Mouse (Mus musculus) limb, embryonic 11.5 days (tissue): ENCODE measurements at regions not wholly inside any gene's neighbourhood (a gene's known extent, or its start where the extent isn't known, plus 50 kb on each side); places are given as distances from the start of the nearest gene placed in this dataset.

Experiments
- ATAC-seq: fragments of 200-750 bp; cut with Nextera tagmentation; 2 replicates; pipeline ENCODE4 v1.8.0; 2017; ENCODE audit warnings: low read depth; ENCODE audit not compliant: insufficient number of reproducible peaks, low FRiP score, low TSS enrichment
- DNase-seq: peaks from one replicate; pipeline ENCODE4 v3.0.0-alpha.2; 2015; ENCODE audit warnings: low spot score
- H3K27ac ChIP-seq: fragments of 300-500 bp; sonication (generic); replicated peaks from 2 replicates; pipeline ENCODE4 v1.5.1; 2014; ENCODE audit warnings: low read depth, mild to moderate bottlenecking, low read length
- H3K27me3 ChIP-seq: fragments of 300-500 bp; sonication (generic); 2 replicates; pipeline ENCODE4 v1.6.1; 2014; ENCODE audit warnings: mild to moderate bottlenecking, low read length, mixed read lengths; ENCODE audit not compliant: control insufficient read depth, insufficient read depth
- H3K36me3 ChIP-seq: fragments of 300-500 bp; sonication (generic); 2 replicates; pipeline ENCODE4 v1.6.1; 2014; ENCODE audit warnings: mild to moderate bottlenecking, low read length, moderate library complexity, mixed read lengths; ENCODE audit not compliant: control insufficient read depth, insufficient read depth
- H3K4me1 ChIP-seq: fragments of 300-500 bp; sonication (generic); 2 replicates; pipeline ENCODE4 v1.6.1; 2014; ENCODE audit warnings: low read length, mixed read lengths; ENCODE audit not compliant: control insufficient read depth, insufficient read depth
- H3K4me2 ChIP-seq: fragments of 300-500 bp; sonication (generic); 2 replicates; pipeline ENCODE4 v1.6.1; 2014; ENCODE audit warnings: low read depth, mild to moderate bottlenecking, moderate library complexity; ENCODE audit not compliant: severe bottlenecking
- H3K4me3 ChIP-seq: fragments of 300-500 bp; sonication (generic); 2 replicates; pipeline ENCODE4 v1.5.1; 2014; ENCODE audit warnings: low read depth, low read length
- H3K9ac ChIP-seq: fragments of 300-500 bp; sonication (generic); 2 replicates; pipeline ENCODE4 v1.6.1; 2014; ENCODE audit warnings: mild to moderate bottlenecking, low read length
- H3K9me3 ChIP-seq: fragments of 300-500 bp; sonication (generic); 2 replicates; pipeline ENCODE4 v1.6.1; 2016; ENCODE audit warnings: low read length; ENCODE audit not compliant: control insufficient read depth
- WGBS: fragments of 180-500 bp; shearing (Covaris S2); extraction: QIAGEN DNeasy Blood & Tissue Kit; methylation state at CpG from one replicate; pipeline ENCODE4 v1.1.7; 2014; 5-methylcytosine and 5-hydroxymethylcytosine counted together

DNA sequence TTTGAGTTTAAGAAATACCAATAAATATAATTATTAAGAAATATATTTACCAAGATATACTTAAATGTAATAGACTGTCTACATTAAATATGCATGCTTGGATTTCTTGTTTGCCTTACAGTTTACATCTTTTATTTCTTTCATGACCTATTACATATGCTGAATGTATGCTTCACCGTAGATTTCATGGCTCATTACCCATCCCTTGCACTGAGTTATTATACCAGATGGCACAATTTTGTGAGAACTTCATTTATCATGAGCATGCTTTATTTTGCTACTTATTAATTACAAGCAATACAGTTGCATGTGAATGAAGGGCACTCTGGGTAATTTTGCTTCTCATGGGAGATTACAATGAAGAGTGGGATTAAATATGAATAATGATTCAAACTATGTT lies 856.0 kb upstream of the Nectin3 start:
- Histone ChIP-seq H3K4me1 (no peaks in the 10 kb centered on the region), H3K4me2 (no peak overlapping the region), H3K27me3 (no peaks in the 10 kb centered on the region), H3K27ac (no peak overlapping the region), H3K9me3 (no peaks in the 10 kb centered on the region), H3K36me3 (no peaks in the 10 kb centered on the region), H3K4me3 (no peak overlapping the region), H3K9ac (no peak overlapping the region)
- ATAC-seq (no peak), DNase-seq (no peak)
- 89% methylated on average over 1 of the region's 1 CpGs for WGBS

DNA sequence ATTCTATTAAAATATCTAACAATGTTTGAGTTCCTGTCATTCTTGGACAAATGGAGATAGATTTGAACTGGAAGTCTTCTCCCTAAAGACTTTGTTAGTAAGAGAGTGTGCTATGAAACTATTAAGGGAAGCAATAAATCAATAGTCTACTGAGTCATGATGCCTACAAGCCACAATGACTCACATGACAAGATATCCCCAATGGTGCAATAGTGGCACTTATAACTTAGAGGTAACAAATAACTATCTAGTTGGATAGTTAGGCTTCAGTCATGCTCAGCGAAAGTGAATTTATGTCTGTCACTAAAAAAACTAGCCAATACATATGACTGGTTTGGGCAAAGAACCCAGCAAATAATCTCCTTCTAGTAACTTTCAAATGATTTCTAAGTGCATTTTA lies 889.1 kb upstream of the Dppa4 start:
- Histone ChIP-seq H3K27me3 (no peaks in the 10 kb centered on the region), H3K4me1 (no peaks in the 10 kb centered on the region), H3K27ac (no peak overlapping the region), H3K9ac (no peak overlapping the region), H3K36me3 (no peaks in the 10 kb centered on the region), H3K4me2 (no peak overlapping the region), H3K4me3 (no peak overlapping the region), H3K9me3 (no peaks in the 10 kb centered on the region)
- no peak for DNase-seq
- 78% methylated on average over 1 of the region's 1 CpGs for WGBS
- no peak for ATAC-seq

- Histone ChIP-seq H3K9ac (no peak overlapping the region), H3K27ac (no peak overlapping the region), H3K9me3 (no peaks in the 10 kb centered on the region), H3K4me3 (no peak overlapping the region), H3K4me2 (no peak overlapping the region), H3K4me1 (no peaks in the 10 kb centered on the region), H3K27me3 (no peaks in the 10 kb centered on the region), H3K36me3 (no peaks in the 10 kb centered on the region)
- WGBS = 95% methylated on average over 3 of the region's 3 CpGs
- no peak for DNase-seq
- no peak for ATAC-seq
Measured at GRCm38 (mm10) chr16:47407067-47407466, 876.5 kb upstream of the Dppa4 start.

GRCm38 (mm10) chr16:47418680-47419252 lies 864.8 kb upstream of the Dppa4 start:
- no peaks in the 10 kb centered on the region for H3K4me1 ChIP-seq
- no peak overlapping the region for H3K4me3 ChIP-seq
- ATAC-seq (no peak; the same call in 1 of the 2 replicates), DNase-seq (peak; percentile 22)
- H3K9me3 ChIP-seq = no peaks in the 10 kb centered on the region
- H3K36me3 ChIP-seq = no peaks in the 10 kb centered on the region
- no peak overlapping the region for H3K9ac ChIP-seq
- H3K27ac ChIP-seq = no peak overlapping the region
- no peak overlapping the region for H3K4me2 ChIP-seq
- 35% methylated on average over 3 of the region's 3 CpGs for WGBS
- no peaks in the 10 kb centered on the region for H3K27me3 ChIP-seq

- no peaks in the 10 kb centered on the region for H3K4me1 ChIP-seq
- no peak overlapping the region for H3K27ac ChIP-seq
- ATAC-seq = no peak
- no peaks in the 10 kb centered on the region for H3K36me3 ChIP-seq
- no peak overlapping the region for H3K4me2 ChIP-seq
- whole genome bisulfite sequencing = 89% methylated on average over 2 of the region's 2 CpGs
- H3K9me3 ChIP-seq = no peaks in the 10 kb centered on the region
- DNase-seq = no peak
- H3K27me3 ChIP-seq = no peaks in the 10 kb centered on the region
- H3K4me3 ChIP-seq = no peak overlapping the region
- no peak overlapping the region for H3K9ac ChIP-seq
Measured at GRCm38 (mm10) chr16:47445083-47445482, 838.5 kb upstream of the Dppa4 start.

DNA sequence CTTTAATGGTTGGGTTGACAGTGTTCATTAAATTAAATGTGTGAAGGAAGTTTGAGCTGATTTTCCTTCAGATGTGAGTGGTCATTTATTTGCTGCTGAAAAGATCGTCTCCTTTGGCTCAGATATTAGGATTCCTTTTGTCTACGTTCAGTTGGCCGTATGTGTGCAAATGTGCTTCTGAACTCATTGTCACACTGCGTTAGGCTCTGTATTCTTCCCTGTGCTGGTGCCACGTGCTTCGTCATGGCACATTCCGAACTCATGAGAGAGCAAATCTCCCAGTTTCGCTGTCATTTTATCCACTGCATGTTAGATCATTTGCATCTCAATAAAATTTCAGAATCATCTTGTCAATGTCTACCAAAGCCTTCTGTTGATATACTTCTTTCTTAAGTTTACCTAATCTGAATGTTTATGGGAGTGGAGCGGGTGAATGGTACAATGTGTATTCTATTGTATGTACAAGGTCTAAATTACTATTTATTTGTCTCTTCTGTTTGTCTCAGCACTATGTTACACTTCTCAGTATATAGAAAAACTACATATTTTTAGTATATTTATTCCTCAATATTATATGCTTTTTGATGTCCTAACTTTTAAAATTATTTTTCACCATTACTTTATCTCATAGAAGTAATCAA lies 808.0 kb upstream of the Dppa4 start:
- Histone ChIP-seq H3K27me3 (no peaks in the 10 kb centered on the region), H3K4me1 (no peaks in the 10 kb centered on the region), H3K4me3 (no peak overlapping the region), H3K27ac (no peak overlapping the region), H3K9me3 (no peaks in the 10 kb centered on the region), H3K9ac (no peak overlapping the region), H3K4me2 (no peak overlapping the region), H3K36me3 (no peaks in the 10 kb centered on the region)
- no peak for DNase-seq
- no peak for ATAC-seq
- 84% methylated on average over 9 of the region's 9 CpGs for WGBS

- no peak overlapping the region for H3K27ac ChIP-seq
- no peak overlapping the region for H3K4me2 ChIP-seq
- DNase-seq = no peak
- no peaks in the 10 kb centered on the region for H3K9me3 ChIP-seq
- ATAC-seq = no peak
- 77% methylated on average over 2 of the region's 2 CpGs for WGBS
- no peaks in the 10 kb centered on the region for H3K27me3 ChIP-seq
- no peak overlapping the region for H3K4me3 ChIP-seq
- no peak overlapping the region for H3K9ac ChIP-seq
- no peaks in the 10 kb centered on the region for H3K36me3 ChIP-seq
- no peaks in the 10 kb centered on the region for H3K4me1 ChIP-seq
Measured at GRCm38 (mm10) chr16:47482071-47482470, 801.5 kb upstream of the Dppa4 start.

DNA sequence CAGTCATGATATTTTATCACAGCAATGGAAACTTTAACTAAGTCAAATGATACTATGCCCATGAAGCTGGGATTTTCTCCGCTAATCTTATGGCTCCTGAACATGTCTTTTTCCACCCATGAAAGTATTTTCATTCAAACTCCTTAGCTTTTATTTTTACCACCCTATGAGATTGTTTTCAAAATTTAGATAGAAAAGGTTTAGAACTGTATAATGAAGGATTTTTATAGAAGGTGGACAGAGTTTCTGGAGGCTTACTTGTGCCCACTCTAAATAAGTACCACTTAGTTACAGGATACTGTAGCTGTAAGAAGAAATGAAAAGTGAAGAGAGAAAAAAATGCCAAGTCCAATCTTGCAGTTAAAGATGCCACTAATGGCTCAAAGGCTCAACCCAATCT lies 795.0 kb upstream of the Dppa4 start:
- H3K4me1 ChIP-seq = no peaks in the 10 kb centered on the region
- no peak overlapping the region for H3K4me3 ChIP-seq
- WGBS = 93% methylated on average over 1 of the region's 1 CpGs
- no peaks in the 10 kb centered on the region for H3K27me3 ChIP-seq
- no peak overlapping the region for H3K4me2 ChIP-seq
- ATAC-seq (no peak), DNase-seq (no peak)
- no peak overlapping the region for H3K9ac ChIP-seq
- H3K9me3 ChIP-seq = no peaks in the 10 kb centered on the region
- no peaks in the 10 kb centered on the region for H3K36me3 ChIP-seq
- H3K27ac ChIP-seq = no peak overlapping the region

DNA sequence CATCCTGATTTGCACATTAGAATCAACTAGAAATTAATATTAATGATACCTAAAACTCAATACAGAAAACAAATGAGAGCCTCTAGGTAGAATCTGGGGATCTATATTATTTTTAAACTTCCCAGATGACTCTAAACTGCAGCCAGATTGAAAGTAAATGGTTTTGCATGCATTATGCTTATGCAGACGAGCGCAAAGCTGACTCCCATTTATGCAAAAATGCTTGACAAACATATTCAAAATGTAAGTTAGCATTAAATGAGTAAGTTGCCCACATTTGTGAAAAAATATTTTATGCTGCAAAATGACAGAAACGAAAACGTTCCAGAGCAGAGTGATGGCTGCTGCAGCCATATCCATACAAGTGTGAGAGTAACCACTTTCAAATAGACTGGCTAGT lies 757.7 kb upstream of the Dppa4 start:
- no peaks in the 10 kb centered on the region for H3K4me1 ChIP-seq
- H3K27me3 ChIP-seq = no peaks in the 10 kb centered on the region
- ATAC-seq (no peak), DNase-seq (no peak)
- no peak overlapping the region for H3K4me3 ChIP-seq
- 89% methylated on average over 4 of the region's 4 CpGs for WGBS
- H3K4me2 ChIP-seq = no peak overlapping the region
- H3K36me3 ChIP-seq = no peaks in the 10 kb centered on the region
- no peak overlapping the region for H3K9ac ChIP-seq
- H3K9me3 ChIP-seq = no peaks in the 10 kb centered on the region
- no peak overlapping the region for H3K27ac ChIP-seq
